Comparison of ENCODE assay signal across 9 mouse cellular contexts in genomic region chr2:52894983-52895621, GRCm38 (mm10). TPM values are rescaled to one million over a fixed set of nuclear protein-coding genes. Genes with fewer than 3 reads are reported as not detected.
A peak's percentile ranks its signal among the peaks of the same experiment; 100 is the strongest.
DNase-seq lines count a peak whose midpoint lies in the region; ATAC-seq and TF ChIP-seq lines count a peak whose summit lies in the region.
"Had no signal": no experiment of that assay in that cellular context is flagged by ENCODE, and none has a peak within 500 bp of the region (broad histone marks: within the 10 kb centered on the region; RNA-seq: fewer than 3 reads in every experiment).

No protein-coding gene starts in this region.

- H3K4me2 ChIP-seq in midbrain, postnatal 0 days (ENCODE audit: low read depth, low read length, poor library complexity, severe bottlenecking): no peak overlapping the region
- H3K4me2 ChIP-seq: limb, embryonic 15.5 days had no signal

- H3K4me3 ChIP-seq in midbrain, postnatal 0 days (ENCODE audit: low read depth, low read length): no peak overlapping the region
- H3K4me3 ChIP-seq in midbrain, embryonic 10.5 days: no peak overlapping the region
- H3K4me3 ChIP-seq in lung, adult 2 months (replicated peaks; ENCODE audit: extremely low read depth, low read depth, low read length): no peak overlapping the region
- H3K4me3 ChIP-seq: limb, embryonic 15.5 days had no signal

- H3K27ac ChIP-seq in midbrain, postnatal 0 days (ENCODE audit: low read depth, low read length): no peak overlapping the region
- no peak overlapping the region for H3K27ac ChIP-seq in midbrain, embryonic 10.5 days (replicated peaks)
- H3K27ac ChIP-seq: limb, embryonic 15.5 days had no signal

- ATAC-seq in midbrain, postnatal 0 days (ENCODE audit: low FRiP score): no peak

- intact Hi-C loops in heart, postnatal 14 days (cut with DNase I): no loop called here

- peak; percentile 46 for DNase-seq in midbrain, postnatal 0 days (ENCODE audit: low spot score)
- DNase-seq in midbrain, embryonic 10.5 days (ENCODE audit: low spot score): no peak
- peak; percentile 45 for DNase-seq in adrenal gland, postnatal 25 days
- peak; percentile 44 to 68 for DNase-seq in heart, postnatal 14 days
- peak; percentile 14 for DNase-seq in lung, adult 2 months
- no peak for DNase-seq in left cerebral cortex, adult 11 months (ENCODE audit: low spot score)
- no peak for DNase-seq in layer of hippocampus, postnatal 14 days (ENCODE audit: low spot score in 2 of 2)
- DNase-seq in cerebellum, adult 9-11 months: no peak

- no peak overlapping the region for H3K9ac ChIP-seq in midbrain, postnatal 0 days (replicated peaks; ENCODE audit: low read length, poor library complexity, severe bottlenecking)
- H3K9ac ChIP-seq: limb, embryonic 15.5 days had no signal

- H3K4me1 ChIP-seq in midbrain, postnatal 0 days (ENCODE audit: insufficient read depth, low read length): no peaks in the 10 kb centered on the region
- H3K4me1 ChIP-seq in midbrain, embryonic 10.5 days: peaks cover 10% of the 10 kb centered on the region; the same call in 1 of the 2 replicates
- H3K4me1 ChIP-seq in lung, adult 2 months (ENCODE audit: control insufficient read depth, insufficient read depth, low read length): no peaks in the 10 kb centered on the region; the same call in 1 of the 2 replicates

- 71% methylated on average over 6 of the region's 6 CpGs for WGBS in midbrain, postnatal 0 days
- 85% methylated on average over 6 of the region's 6 CpGs for WGBS in midbrain, embryonic 10.5 days
- WGBS in lung, adult 2 months: 49% methylated on average over 6 of the region's 6 CpGs

- no peak for TF ChIP-seq POLR2A in lung, adult 2 months (IDR thresholded peaks at IDR 0.05; ENCODE audit: borderline replicate concordance, extremely low read depth, low read depth, low read length)

- H3K9me3 ChIP-seq in midbrain, postnatal 0 days (ENCODE audit: low read length): no peaks in the 10 kb centered on the region
- H3K9me3 ChIP-seq in midbrain, embryonic 10.5 days (replicated peaks): no peaks in the 10 kb centered on the region
- H3K9me3 ChIP-seq: limb, embryonic 15.5 days had no signal

- H3K27me3 ChIP-seq in midbrain, postnatal 0 days (ENCODE audit: insufficient read depth, low read length): no peaks in the 10 kb centered on the region
- H3K27me3 ChIP-seq in midbrain, embryonic 10.5 days (ENCODE audit: low read depth, poor library complexity, severe bottlenecking): no peaks in the 10 kb centered on the region
- H3K27me3 ChIP-seq: limb, embryonic 15.5 days had no signal

- H3K36me3 ChIP-seq in midbrain, postnatal 0 days (ENCODE audit: insufficient read depth, low read length): no peaks in the 10 kb centered on the region
- no peaks in the 10 kb centered on the region for H3K36me3 ChIP-seq in midbrain, embryonic 10.5 days
- H3K36me3 ChIP-seq: limb, embryonic 15.5 days had no signal

- TF ChIP-seq CTCF in midbrain, postnatal 0 days (IDR thresholded peaks at IDR 0.05): no peak
- no peak for TF ChIP-seq CTCF in lung, adult 2 months (IDR thresholded peaks at IDR 0.05; ENCODE audit: insufficient read depth, low read length)

RNA-seq across cellular contexts. Expression of gene Fmnl2, which starts 37.4 kb away (rescaled TPM):
- 27.0 and 32.7 TPM in 2 replicates for total RNA-seq in midbrain, postnatal 0 days (2014; rRNA removed)
- 6.9 and 8.4 TPM in 2 replicates for polyA plus RNA-seq in midbrain, postnatal 0 days (2015; fragmentation: Nextera tagmentation; extraction: Ambion mirVana)
- polyA plus RNA-seq in midbrain, embryonic 10.5 days (2016; fragmentation: Nextera tagmentation; extraction: Ambion mirVana): 6.6 and 6.7 TPM in 2 replicates
- 15.5 and 16.9 TPM in 2 replicates for total RNA-seq in adrenal gland, postnatal 25 days (2021)
- 1 to 10 TPM; 7.5 TPM for total RNA-seq in heart, postnatal 14 days (2021)
- 3.9 and 4.8 TPM in 2 replicates for polyA plus RNA-seq in lung, adult 2 months (2012; rRNA removed)
- total RNA-seq in layer of hippocampus, postnatal 14 days (2021): 10 to 100 TPM; 52.5 to 53.8 TPM

Comparison
In these comparisons a context has a peak if more than half of its experiments do, and no peak if none do; other contexts are left out.
1. DNase-seq: peak in midbrain, postnatal 0 days (single experiment), adrenal gland, postnatal 25 days (single experiment), heart, postnatal 14 days (2 of 2) and lung, adult 2 months (single experiment); none in midbrain, embryonic 10.5 days (single experiment), left cerebral cortex, adult 11 months (single experiment), layer of hippocampus, postnatal 14 days (0 of 2) and cerebellum, adult 9-11 months (single experiment).